Mouse (Mus musculus): ENCODE data around the gene Pxn. TPM values are rescaled to one million over a fixed set of nuclear protein-coding genes. Genes with fewer than 3 reads are reported as not detected.
"Not testable (repeated sequence)": the region's sequence is repeated elsewhere in the genome, so short reads cannot be mapped to it uniquely, and the experiment has no call there.

The Pxn gene
- total RNA-seq, 1 experiment, result 29.4 TPM

DNA sequence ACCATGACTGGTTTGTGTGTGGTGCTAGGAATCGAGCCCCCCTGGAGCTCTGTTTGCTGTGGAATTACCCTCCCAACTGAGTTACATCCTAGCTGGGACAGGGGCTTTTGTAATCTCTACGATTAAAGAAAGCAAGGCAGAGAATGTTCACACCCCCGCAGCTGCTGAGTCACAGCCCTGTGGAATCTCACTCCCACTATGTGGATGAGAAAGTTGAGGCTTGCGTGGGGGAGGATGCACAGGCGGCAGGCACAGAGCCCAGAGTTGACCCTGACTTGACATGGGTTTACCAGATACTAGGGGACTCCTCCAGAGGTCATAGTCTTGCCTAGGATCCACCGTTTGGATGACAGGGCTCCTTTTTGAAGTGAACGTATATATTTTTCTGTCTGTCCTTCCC is 9.4 kb upstream of the Pxn start:
- Histone ChIP-seq H3K9me3 (ENCODE audit: control insufficient read depth, insufficient read depth, low read depth, low read length) (no peaks in the 10 kb centered on the region), H3K4me3 (ENCODE audit: insufficient read depth in 1 of 2, low read depth in 1 of 2, low read length in 2 of 2, poor library complexity in 1 of 2, severe bottlenecking in 1 of 2) (no peak overlapping the region), H3K4me1 (ENCODE audit: control insufficient read depth in 2 of 2, insufficient read depth in 2 of 2, low read length in 2 of 2, poor library complexity in 1 of 2) (peaks cover 0 to 10% of the 10 kb centered on the region in 2 experiments; a peak in 2 of 4 replicates), H3K27ac (ENCODE audit: insufficient read depth, low read depth, low read length, poor library complexity, severe bottlenecking) (no peak overlapping the region; the same call in 1 of the 2 replicates), H3K36me3 (ENCODE audit: control insufficient read depth, insufficient read depth, low read length, poor library complexity, severe bottlenecking) (no peaks in the 10 kb centered on the region), H3K9ac (ENCODE audit: insufficient read depth, low read depth, low read length, poor library complexity, severe bottlenecking) (no peak overlapping the region)
- in situ Hi-C loops (cut with MboI; ENCODE audit: low sequenced_read_pairs in 2 of 2, unreplicated experiment in 2 of 2), result no loop called here
- TF ChIP-seq ZNF384 (IDR thresholded peaks at IDR 0.05; ENCODE audit: low read depth, low read length), result no peak
- TF ChIP-seq HCFC1 (IDR thresholded peaks at IDR 0.05; ENCODE audit: borderline replicate concordance, insufficient read depth, low read length), result no peak
- TF ChIP-seq MAFK (IDR thresholded peaks at IDR 0.05; ENCODE audit: insufficient read depth, low read depth, low read length), result peak; percentile 62; the same call in 1 of the 2 replicates
- no peak for DNase-seq (ENCODE audit: low read depth, low spot score)

GRCm38 (mm10) chr5:115498307-115499240 is 7.9 kb upstream of the Pxn start:
- Histone ChIP-seq H3K4me3 (ENCODE audit: insufficient read depth in 1 of 2, low read depth in 1 of 2, low read length in 2 of 2, poor library complexity in 1 of 2, severe bottlenecking in 1 of 2) (no peak overlapping the region), H3K36me3 (ENCODE audit: control insufficient read depth, insufficient read depth, low read length, poor library complexity, severe bottlenecking) (no peaks in the 10 kb centered on the region), H3K9me3 (ENCODE audit: control insufficient read depth, insufficient read depth, low read depth, low read length) (no peaks in the 10 kb centered on the region), H3K4me1 (ENCODE audit: control insufficient read depth in 2 of 2, insufficient read depth in 2 of 2, low read length in 2 of 2, poor library complexity in 1 of 2) (peaks cover 0 to 8% of the 10 kb centered on the region in 2 experiments; a peak in 2 of 4 replicates), H3K27ac (ENCODE audit: insufficient read depth, low read depth, low read length, poor library complexity, severe bottlenecking) (peak overlapping the region; percentile 9; the same call in 1 of the 2 replicates), H3K9ac (ENCODE audit: insufficient read depth, low read depth, low read length, poor library complexity, severe bottlenecking) (peak overlapping the region; percentile 34; the same call in 1 of the 2 replicates)
- TF ChIP-seq ZNF384 (IDR thresholded peaks at IDR 0.05; ENCODE audit: low read depth, low read length) (no peak), MAFK (IDR thresholded peaks at IDR 0.05; ENCODE audit: insufficient read depth, low read depth, low read length) (no peak), CHD2 (IDR thresholded peaks at IDR 0.05; ENCODE audit: low read depth, low read length) (no peak), HCFC1 (IDR thresholded peaks at IDR 0.05; ENCODE audit: borderline replicate concordance, insufficient read depth, low read length) (no peak), ZC3H11A (IDR thresholded peaks at IDR 0.05; ENCODE audit: borderline replicate concordance, low read depth, low read length) (no peak)
- DNase-seq (ENCODE audit: low read depth, low spot score), result no peak
- in situ Hi-C loops (cut with MboI; ENCODE audit: low sequenced_read_pairs in 2 of 2, unreplicated experiment in 2 of 2), result no loop called here

GRCm38 (mm10) chr5:115500383-115500935 is 6.0 kb upstream of the Pxn start:
- Histone ChIP-seq H3K9me3 (ENCODE audit: control insufficient read depth, insufficient read depth, low read depth, low read length) (no peaks in the 10 kb centered on the region), H3K4me1 (ENCODE audit: control insufficient read depth in 2 of 2, insufficient read depth in 2 of 2, low read length in 2 of 2, poor library complexity in 1 of 2) (peaks cover 0 to 8% of the 10 kb centered on the region in 2 experiments; a peak in 2 of 4 replicates), H3K36me3 (ENCODE audit: control insufficient read depth, insufficient read depth, low read length, poor library complexity, severe bottlenecking) (no peaks in the 10 kb centered on the region), H3K9ac (ENCODE audit: insufficient read depth, low read depth, low read length, poor library complexity, severe bottlenecking) (no peak overlapping the region), H3K4me3 (ENCODE audit: insufficient read depth in 1 of 2, low read depth in 1 of 2, low read length in 2 of 2, poor library complexity in 1 of 2, severe bottlenecking in 1 of 2) (no peak overlapping the region), H3K27ac (ENCODE audit: insufficient read depth, low read depth, low read length, poor library complexity, severe bottlenecking) (no peak overlapping the region; the same call in 1 of the 2 replicates)
- in situ Hi-C loops (cut with MboI; ENCODE audit: low sequenced_read_pairs in 2 of 2, unreplicated experiment in 2 of 2), result loop anchor here in 1 of 2 experiments (5.0 kb wide), 1 partner anchor 37 kb away; no protein-coding TSS in a partner anchor
- no peak for DNase-seq (ENCODE audit: low read depth, low spot score)
- no peak for TF ChIP-seq ZNF384 (IDR thresholded peaks at IDR 0.05; ENCODE audit: low read depth, low read length)
- no peak for TF ChIP-seq CHD2 (IDR thresholded peaks at IDR 0.05; ENCODE audit: low read depth, low read length)
- no peak for TF ChIP-seq ZC3H11A (IDR thresholded peaks at IDR 0.05; ENCODE audit: borderline replicate concordance, low read depth, low read length)

GRCm38 (mm10) chr5:115503035-115503434 is 3.4 kb upstream of the Pxn start:
- TF ChIP-seq ZC3H11A (IDR thresholded peaks at IDR 0.05; ENCODE audit: borderline replicate concordance, low read depth, low read length), result no peak
- no peak for TF ChIP-seq MAFK (IDR thresholded peaks at IDR 0.05; ENCODE audit: insufficient read depth, low read depth, low read length)
- TF ChIP-seq HCFC1 (IDR thresholded peaks at IDR 0.05; ENCODE audit: borderline replicate concordance, insufficient read depth, low read length), result no peak
- TF ChIP-seq ZNF384 (IDR thresholded peaks at IDR 0.05; ENCODE audit: low read depth, low read length), result no peak
- no peak for TF ChIP-seq CHD2 (IDR thresholded peaks at IDR 0.05; ENCODE audit: low read depth, low read length)
- H3K9ac ChIP-seq (ENCODE audit: insufficient read depth, low read depth, low read length, poor library complexity, severe bottlenecking), result no peak overlapping the region
- no peak for DNase-seq (ENCODE audit: low read depth, low spot score)
- no peaks in the 10 kb centered on the region for H3K36me3 ChIP-seq (ENCODE audit: control insufficient read depth, insufficient read depth, low read length, poor library complexity, severe bottlenecking)
- no peak overlapping the region for H3K4me3 ChIP-seq (ENCODE audit: insufficient read depth in 1 of 2, low read depth in 1 of 2, low read length in 2 of 2, poor library complexity in 1 of 2, severe bottlenecking in 1 of 2)
- no peak overlapping the region for H3K27ac ChIP-seq (ENCODE audit: insufficient read depth, low read depth, low read length, poor library complexity, severe bottlenecking)
- no peaks in the 10 kb centered on the region for H3K9me3 ChIP-seq (ENCODE audit: control insufficient read depth, insufficient read depth, low read depth, low read length)
- in situ Hi-C loops (cut with MboI; ENCODE audit: low sequenced_read_pairs in 2 of 2, unreplicated experiment in 2 of 2), result loop anchor here in 1 of 2 experiments (5.0 kb wide), 1 partner anchor 34 kb away; no protein-coding TSS in a partner anchor
- H3K4me1 ChIP-seq (ENCODE audit: control insufficient read depth in 2 of 2, insufficient read depth in 2 of 2, low read length in 2 of 2, poor library complexity in 1 of 2), result peaks cover 0 to 7% of the 10 kb centered on the region in 2 experiments; a peak in 2 of 4 replicates

DNA sequence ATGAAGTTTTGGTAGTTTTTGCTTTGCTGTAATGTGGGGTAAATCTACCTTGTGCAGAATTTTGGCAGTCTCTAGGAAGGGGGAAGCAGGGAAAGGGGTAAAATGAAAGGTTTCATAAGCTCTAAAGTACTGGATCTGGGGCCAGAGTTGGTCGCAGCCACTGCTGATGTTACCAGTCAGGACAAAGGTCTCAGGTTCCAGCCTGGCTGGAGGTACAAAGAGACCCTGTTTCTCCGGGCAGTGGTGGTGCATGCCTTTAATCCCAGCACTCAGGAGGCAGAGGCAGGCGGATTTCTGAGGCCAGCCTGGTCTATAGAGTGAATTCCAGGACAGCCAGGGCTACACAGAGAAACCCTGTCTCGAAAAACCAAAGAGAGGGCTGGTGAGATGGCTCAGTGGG is 859 bp upstream of the Pxn start:
- H3K36me3 ChIP-seq (ENCODE audit: control insufficient read depth, insufficient read depth, low read length, poor library complexity, severe bottlenecking); H3K4me3 ChIP-seq (ENCODE audit: insufficient read depth in 1 of 2, low read depth in 1 of 2, low read length in 2 of 2, poor library complexity in 1 of 2, severe bottlenecking in 1 of 2); DNase-seq (ENCODE audit: low read depth, low spot score); in situ Hi-C loops (cut with MboI; ENCODE audit: low sequenced_read_pairs in 2 of 2, unreplicated experiment in 2 of 2); H3K9ac ChIP-seq (ENCODE audit: insufficient read depth, low read depth, low read length, poor library complexity, severe bottlenecking); H3K27ac ChIP-seq (ENCODE audit: insufficient read depth, low read depth, low read length, poor library complexity, severe bottlenecking); H3K9me3 ChIP-seq (ENCODE audit: control insufficient read depth, insufficient read depth, low read depth, low read length): not testable (repeated sequence)
- H3K4me1 ChIP-seq (ENCODE audit: control insufficient read depth in 2 of 2, insufficient read depth in 2 of 2, low read length in 2 of 2, poor library complexity in 1 of 2), result peaks cover 8 to 20% of the 10 kb centered on the region in 2 experiments; a peak in 3 of 4 replicates
